Mouse (Mus musculus): ENCODE measurements at regions not wholly inside any gene's neighbourhood (a gene's known extent, or its start where the extent isn't known, plus 50 kb on each side); places are given as distances from the start of the nearest gene placed in this dataset.

DNA sequence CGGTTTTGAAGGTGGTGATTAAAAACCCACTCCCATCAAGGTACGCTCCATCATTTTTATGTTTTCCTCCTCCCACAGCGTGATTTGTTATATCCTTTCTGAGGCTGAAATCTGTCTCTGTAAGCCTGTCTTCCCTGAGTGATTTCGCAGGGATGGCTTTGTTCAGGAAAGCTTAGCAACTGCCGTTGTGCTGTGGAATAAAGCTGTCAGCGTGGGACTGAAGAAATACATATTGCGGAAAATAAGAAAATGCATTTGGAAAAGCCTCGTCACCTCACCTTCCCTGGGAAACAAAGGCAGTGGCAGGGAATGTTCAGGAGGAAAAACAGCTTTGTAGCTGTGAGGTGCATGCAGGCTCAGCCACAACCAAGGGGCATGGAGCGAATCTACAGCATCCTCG lies 310.0 kb upstream of the Id4 start:
- TF ChIP-seq CTCF (IDR thresholded peaks at IDR 0.05; ENCODE audit: insufficient read depth, low read length) (no peak), POLR2A (IDR thresholded peaks at IDR 0.05; ENCODE audit: borderline replicate concordance, extremely low read depth, low read depth, low read length) (no peak)
